Mouse (Mus musculus): ENCODE results near the gene Clcn3.
A peak's percentile ranks its signal among the peaks of the same experiment; 100 is the strongest.

The Clcn3 gene

DNA sequence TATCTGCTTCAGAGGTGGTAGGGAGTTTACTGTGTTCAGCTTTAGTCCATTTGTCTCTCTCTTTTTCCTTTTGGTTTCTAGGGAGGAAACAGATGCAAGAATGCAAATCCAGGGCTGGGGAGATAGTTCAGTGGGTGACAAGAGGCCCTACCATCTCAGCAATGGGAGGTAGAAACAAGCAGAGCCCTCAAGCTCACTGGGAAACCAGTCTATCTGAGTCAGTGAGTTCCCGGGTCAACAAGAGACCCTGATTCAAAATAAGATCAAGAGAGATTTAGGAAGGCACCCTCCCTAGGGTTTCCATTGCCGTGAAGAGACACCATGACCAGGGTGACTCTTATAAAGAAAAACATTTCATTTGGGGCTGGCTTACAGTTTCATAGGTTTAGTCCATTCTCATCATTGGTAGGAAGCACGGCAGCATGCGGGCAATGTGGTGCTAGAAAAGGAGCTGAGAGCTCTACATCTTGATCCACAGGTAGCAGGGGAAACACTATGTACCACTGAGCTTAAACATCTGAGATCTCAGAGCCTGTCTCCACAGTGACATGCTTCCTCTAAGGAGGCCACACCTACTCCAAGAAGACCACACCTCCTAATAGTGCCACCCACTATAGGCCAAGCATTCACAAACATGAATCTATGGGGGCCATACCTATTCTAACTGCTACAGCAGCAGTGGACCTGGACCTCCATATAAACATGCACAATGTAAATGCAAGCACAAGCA lies 114.7 kb downstream of the Clcn3 start:
- no peak for DNase-seq

DNA sequence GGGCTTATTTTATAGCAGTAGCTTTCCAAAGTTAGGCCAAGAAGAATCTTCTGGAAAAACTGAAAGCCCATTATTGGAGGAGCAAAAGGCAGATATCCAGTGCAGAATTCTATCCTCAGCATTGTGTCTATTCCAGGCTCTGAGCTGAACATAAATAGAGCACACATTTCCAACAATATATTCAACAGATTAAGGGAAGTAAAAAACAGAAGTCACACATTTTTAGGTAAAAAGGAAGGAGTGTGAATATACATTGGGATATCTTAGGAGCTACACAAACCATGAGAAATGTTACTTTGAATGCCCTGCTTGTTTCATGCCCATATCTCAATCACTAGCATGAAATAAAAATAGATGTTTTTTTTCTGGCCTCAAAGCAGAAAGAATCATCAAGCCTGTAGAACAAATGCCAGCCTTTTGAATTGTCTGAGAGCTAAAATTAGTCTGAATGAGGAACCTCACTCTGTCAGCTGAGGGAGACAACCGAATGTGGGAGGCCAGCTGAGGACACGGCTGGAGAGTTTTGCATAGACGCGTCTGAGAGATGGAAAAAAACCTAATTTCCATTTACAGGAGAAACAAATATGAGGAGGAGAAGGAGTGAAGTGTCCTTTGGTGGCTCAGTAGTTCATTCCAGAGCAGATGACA lies 115.5 kb downstream of the Clcn3 start:
- DNase-seq: peak; percentile 67

GRCm38 (mm10) chr8:60865504-60866114 lies 117.5 kb downstream of the Clcn3 start:
- DNase-seq: peak; percentile 66

DNA sequence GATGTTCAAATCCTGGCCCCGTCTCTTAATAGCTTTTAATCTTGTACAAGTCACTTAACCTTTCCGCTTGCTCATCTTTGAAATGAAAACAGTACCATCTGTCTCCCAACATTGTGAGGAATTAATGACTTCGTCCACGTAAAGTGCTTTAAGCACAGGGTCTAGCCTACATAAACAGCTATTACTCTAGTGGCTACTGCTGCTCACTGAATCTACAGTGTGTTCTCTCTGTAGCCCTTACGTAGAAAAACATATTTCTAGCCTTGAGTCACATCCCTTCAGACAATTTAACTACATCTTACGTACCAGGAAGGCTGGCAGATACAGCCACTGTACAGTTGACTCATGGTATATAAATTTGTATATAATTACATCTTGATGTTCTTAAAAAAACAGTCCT lies 118.2 kb downstream of the Clcn3 start:
- no peak for DNase-seq

GRCm38 (mm10) chr8:60861783-60862182 lies 121.3 kb downstream of the Clcn3 start:
- DNase-seq: no peak

DNA sequence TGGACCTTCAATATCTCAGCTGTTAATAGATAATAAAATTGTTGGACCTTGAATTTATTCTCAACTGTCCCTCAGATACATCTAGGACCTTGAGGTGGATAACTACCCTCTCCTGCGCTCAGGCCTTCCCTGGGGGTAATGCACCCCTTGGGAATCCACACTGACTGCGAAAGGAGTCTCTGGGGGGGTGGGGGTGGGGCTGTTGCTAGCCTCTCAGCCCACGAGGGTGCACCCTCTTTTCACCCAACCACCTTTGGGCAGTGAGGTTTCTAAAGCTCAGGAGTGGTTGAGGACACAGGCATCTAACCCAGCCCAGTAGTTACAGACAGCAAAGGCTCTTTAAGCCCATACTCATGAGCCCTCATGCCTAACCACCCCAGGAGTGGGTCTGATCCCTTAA lies 122.4 kb downstream of the Clcn3 start:
- no peak for DNase-seq
